Mouse (Mus musculus) heart, embryonic 15.5 days (tissue): ENCODE data around the gene Neu3. TPM values are rescaled to one million over a fixed set of nuclear protein-coding genes. Genes with fewer than 3 reads are reported as not detected.
A peak's percentile ranks its signal among the peaks of the same experiment; 100 is the strongest.

ENCODE experiments used
- ATAC-seq: fragments of 200-750 bp; cut with Nextera tagmentation; replicated peaks from 2 replicates; pipeline ENCODE4 v1.8.0; 2017; ENCODE audit warnings: low read depth, moderate TSS enrichment; ENCODE audit not compliant: insufficient number of reproducible peaks, insufficient read depth, low FRiP score
- H3K27ac ChIP-seq: fragments of 300-500 bp; sonication (generic); 2 replicates; pipeline ENCODE4 v1.5.1; 2015; ENCODE audit warnings: mild to moderate bottlenecking, inconsistent platforms
- H3K27me3 ChIP-seq: fragments of 300-500 bp; sonication (generic); 2 replicates; pipeline ENCODE4 v1.6.1; 2015; ENCODE audit warnings: inconsistent platforms
- H3K36me3 ChIP-seq: fragments of 300-500 bp; sonication (generic); 2 replicates; pipeline ENCODE4 v1.6.1; 2015; ENCODE audit warnings: mild to moderate bottlenecking, inconsistent platforms
- H3K4me1 ChIP-seq: fragments of 300-500 bp; sonication (generic); replicated peaks from 2 replicates; pipeline ENCODE4 v1.6.1; 2015; ENCODE audit warnings: inconsistent platforms
- H3K4me2 ChIP-seq: fragments of 300-500 bp; sonication (generic); 2 replicates; pipeline ENCODE4 v1.6.1; 2015; ENCODE audit warnings: inconsistent platforms, mild to moderate bottlenecking, moderate library complexity
- H3K4me3 ChIP-seq: fragments of 300-500 bp; sonication (generic); 2 replicates; pipeline ENCODE4 v1.5.1; 2015; ENCODE audit warnings: mild to moderate bottlenecking, inconsistent platforms
- H3K9ac ChIP-seq: fragments of 300-500 bp; sonication (generic); 2 replicates; pipeline ENCODE4 v1.6.1; 2015; ENCODE audit warnings: mild to moderate bottlenecking, inconsistent platforms
- H3K9me3 ChIP-seq: fragments of 300-500 bp; sonication (generic); replicated peaks from 2 replicates; pipeline ENCODE4 v1.6.1; 2016; ENCODE audit warnings: inconsistent platforms
- WGBS: fragments of 180-500 bp; shearing (Covaris S2); methylation state at CpG from one replicate; pipeline ENCODE4 v1.1.7; 2015; ENCODE audit warnings: mixed read lengths; 5-methylcytosine and 5-hydroxymethylcytosine counted together
- polyA plus RNA-seq: library from polyadenylated mRNA; unstranded; fragments of >200 nt; fragmentation: Nextera tagmentation; extraction: Ambion mirVana; gene quantifications from 2 replicates; pipeline ENCODE4 v1.2.1, GENCODE M21; 2015

The Neu3 gene
- polyA plus RNA-seq, 1 experiment from 2014 or later: 3.3 TPM

GRCm38 (mm10) chr7:99856266-99856861 is 28.1 kb upstream of the Neu3 start:
- H3K9ac ChIP-seq: no peak overlapping the region
- H3K4me2 ChIP-seq: no peak overlapping the region
- no peaks in the 10 kb centered on the region for H3K27me3 ChIP-seq
- WGBS: 78% methylated on average over 14 of the region's 14 CpGs
- H3K36me3 ChIP-seq: peaks cover 14% of the 10 kb centered on the region
- H3K4me1 ChIP-seq: peaks cover 29% of the 10 kb centered on the region
- no peaks in the 10 kb centered on the region for H3K9me3 ChIP-seq
- no peak overlapping the region for H3K27ac ChIP-seq
- ATAC-seq: no peak
- H3K4me3 ChIP-seq: no peak overlapping the region

- Histone ChIP-seq H3K27me3 (no peaks in the 10 kb centered on the region), H3K9ac (no peak overlapping the region), H3K4me1 (peaks cover 29% of the 10 kb centered on the region), H3K27ac (no peak overlapping the region), H3K9me3 (no peaks in the 10 kb centered on the region), H3K36me3 (peaks cover 14% of the 10 kb centered on the region), H3K4me2 (no peak overlapping the region), H3K4me3 (no peak overlapping the region)
- no peak for ATAC-seq
- WGBS: 79% methylated on average over 4 of the region's 4 CpGs
These were observed 26.1 kb upstream of the Neu3 start for GRCm38 (mm10) chr7:99854311-99854710.

- Histone ChIP-seq H3K4me3 (no peak overlapping the region), H3K4me1 (peaks cover 25% of the 10 kb centered on the region), H3K36me3 (peaks cover 21% of the 10 kb centered on the region), H3K9ac (no peak overlapping the region), H3K9me3 (no peaks in the 10 kb centered on the region), H3K27ac (no peak overlapping the region), H3K27me3 (no peaks in the 10 kb centered on the region), H3K4me2 (no peak overlapping the region)
- 79% methylated on average over 7 of the region's 7 CpGs for WGBS
- no peak for ATAC-seq
These were observed 25.1 kb upstream of the Neu3 start for GRCm38 (mm10) chr7:99853350-99853749.

GRCm38 (mm10) chr7:99851618-99852017 is 23.4 kb upstream of the Neu3 start:
- no peak overlapping the region for H3K4me3 ChIP-seq
- WGBS: 81% methylated on average over 6 of the region's 6 CpGs
- no peaks in the 10 kb centered on the region for H3K27me3 ChIP-seq
- H3K27ac ChIP-seq: no peak overlapping the region
- H3K9me3 ChIP-seq: no peaks in the 10 kb centered on the region
- H3K9ac ChIP-seq: no peak overlapping the region
- ATAC-seq: no peak
- H3K4me1 ChIP-seq: peaks cover 14% of the 10 kb centered on the region
- H3K4me2 ChIP-seq: no peak overlapping the region
- H3K36me3 ChIP-seq: peaks cover 34% of the 10 kb centered on the region

- WGBS: 66% methylated on average over 1 of the region's 1 CpGs
- ATAC-seq: no peak
These were observed 22.9 kb upstream of the Neu3 start for GRCm38 (mm10) chr7:99851121-99851520.

GRCm38 (mm10) chr7:99850534-99850933 is 22.3 kb upstream of the Neu3 start:
- H3K27me3 ChIP-seq: no peaks in the 10 kb centered on the region
- no peak overlapping the region for H3K9ac ChIP-seq
- no peak overlapping the region for H3K27ac ChIP-seq
- H3K4me3 ChIP-seq: no peak overlapping the region
- peaks cover 13% of the 10 kb centered on the region for H3K4me1 ChIP-seq
- ATAC-seq: no peak
- no peak overlapping the region for H3K4me2 ChIP-seq
- H3K36me3 ChIP-seq: peaks cover 45% of the 10 kb centered on the region
- WGBS: 93% methylated on average over 5 of the region's 5 CpGs
- H3K9me3 ChIP-seq: no peaks in the 10 kb centered on the region

More at GRCm38 (mm10) chr7:99851121-99851520, 22.9 kb upstream of the Neu3 start:
- Histone ChIP-seq H3K9ac (no peak overlapping the region), H3K4me2 (no peak overlapping the region), H3K27me3 (no peaks in the 10 kb centered on the region), H3K4me1 (peaks cover 14% of the 10 kb centered on the region), H3K9me3 (no peaks in the 10 kb centered on the region), H3K36me3 (peaks cover 39% of the 10 kb centered on the region), H3K27ac (no peak overlapping the region), H3K4me3 (no peak overlapping the region)

- Histone ChIP-seq H3K4me1 (peaks cover 5% of the 10 kb centered on the region), H3K27ac (peak overlapping the region; percentile 74), H3K4me2 (no peak overlapping the region; the same call in 1 of the 2 replicates), H3K9ac (no peak overlapping the region), H3K36me3 (peaks cover 67% of the 10 kb centered on the region), H3K4me3 (no peak overlapping the region), H3K9me3 (no peaks in the 10 kb centered on the region), H3K27me3 (no peaks in the 10 kb centered on the region)
- no peak for ATAC-seq
- 82% methylated on average over 8 of the region's 8 CpGs for whole genome bisulfite sequencing
These were observed 17.5 kb upstream of the Neu3 start for GRCm38 (mm10) chr7:99845533-99846236.

GRCm38 (mm10) chr7:99838241-99838640 is 10.0 kb upstream of the Neu3 start:
- no peak for ATAC-seq
- Histone ChIP-seq H3K9ac (no peak overlapping the region), H3K4me3 (no peak overlapping the region), H3K27me3 (no peaks in the 10 kb centered on the region), H3K4me2 (no peak overlapping the region), H3K36me3 (peaks cover 35% of the 10 kb centered on the region), H3K4me1 (peaks cover 16% of the 10 kb centered on the region), H3K27ac (peak overlapping the region; percentile 71), H3K9me3 (no peaks in the 10 kb centered on the region)
- WGBS: 88% methylated on average over 3 of the region's 3 CpGs

- Histone ChIP-seq H3K27me3 (no peaks in the 10 kb centered on the region), H3K9me3 (no peaks in the 10 kb centered on the region), H3K4me3 (no peak overlapping the region), H3K4me2 (no peak overlapping the region), H3K9ac (no peak overlapping the region), H3K4me1 (peaks cover 16% of the 10 kb centered on the region), H3K36me3 (peaks cover 28% of the 10 kb centered on the region), H3K27ac (peak overlapping the region; percentile 71)
- 38% methylated on average over 6 of the region's 6 CpGs for WGBS
- 0 out of 2 replicates have a peak, but pooled peaks have one; percentile 40 for ATAC-seq
These were observed 9.3 kb upstream of the Neu3 start for GRCm38 (mm10) chr7:99837358-99838071.

- peaks cover 20% of the 10 kb centered on the region for H3K36me3 ChIP-seq
- H3K9ac ChIP-seq: no peak overlapping the region
- H3K4me2 ChIP-seq: no peak overlapping the region
- H3K4me3 ChIP-seq: no peak overlapping the region
- H3K27ac ChIP-seq: peak overlapping the region; percentile 47; the same call in 1 of the 2 replicates
- H3K27me3 ChIP-seq: no peaks in the 10 kb centered on the region
- H3K9me3 ChIP-seq: no peaks in the 10 kb centered on the region
- peaks cover 16% of the 10 kb centered on the region for H3K4me1 ChIP-seq
- ATAC-seq: peak; percentile 70; the same call in 1 of the 2 replicates
- WGBS: 25% methylated on average over 4 of the region's 4 CpGs
These were observed 8.6 kb upstream of the Neu3 start for GRCm38 (mm10) chr7:99836781-99837180.

GRCm38 (mm10) chr7:99834314-99834853 is 6.2 kb upstream of the Neu3 start:
- Histone ChIP-seq H3K27ac (no peak overlapping the region), H3K36me3 (peaks cover 8% of the 10 kb centered on the region; the same call in 1 of the 2 replicates), H3K27me3 (no peaks in the 10 kb centered on the region), H3K4me3 (no peak overlapping the region), H3K4me2 (no peak overlapping the region), H3K9ac (no peak overlapping the region), H3K9me3 (no peaks in the 10 kb centered on the region), H3K4me1 (peaks cover 16% of the 10 kb centered on the region)
- no peak for ATAC-seq
- WGBS: 83% methylated on average over 5 of the region's 5 CpGs
